In genomic region chr5:138840981-138841380, GRCm38 (mm10) we compare ENCODE assay signal across 29 mouse cellular contexts. TPM values are rescaled to one million over a fixed set of nuclear protein-coding genes. Genes with fewer than 3 reads are reported as not detected.
"Had no signal": no experiment of that assay in that cellular context is flagged by ENCODE, and none has a peak within 500 bp of the region (broad histone marks: within the 10 kb centered on the region; RNA-seq: fewer than 3 reads in every experiment).

No protein-coding gene starts in this region.

- ATAC-seq: forebrain, postnatal 0 days; hindbrain, postnatal 0 days; intestine, embryonic 16.5 days; liver, embryonic 12.5 days had no signal

- H3K9me3 ChIP-seq: heart, embryonic 15.5 days; hindbrain, embryonic 13.5 days; hindbrain, embryonic 15.5 days; limb, embryonic 15.5 days; liver, embryonic 12.5 days had no signal

- H3K9ac ChIP-seq: forebrain, postnatal 0 days; heart, embryonic 13.5 days; heart, embryonic 15.5 days; hindbrain, embryonic 13.5 days; hindbrain, embryonic 15.5 days; limb, embryonic 13.5 days; limb, embryonic 15.5 days; liver, embryonic 12.5 days; liver, embryonic 14.5 days had no signal

- H3K4me3 ChIP-seq: heart, adult 2 months; heart, embryonic 13.5 days; heart, embryonic 15.5 days; hindbrain, embryonic 13.5 days; hindbrain, embryonic 15.5 days; limb, embryonic 13.5 days; limb, embryonic 15.5 days; liver, embryonic 12.5 days had no signal

- H3K36me3 ChIP-seq: heart, embryonic 13.5 days; heart, embryonic 15.5 days; hindbrain, embryonic 13.5 days; hindbrain, embryonic 15.5 days; limb, embryonic 13.5 days; limb, embryonic 15.5 days; liver, embryonic 12.5 days had no signal

- H3K27me3 ChIP-seq: heart, embryonic 15.5 days; hindbrain, embryonic 13.5 days; hindbrain, embryonic 15.5 days; limb, embryonic 15.5 days; liver, embryonic 12.5 days had no signal

- H3K4me2 ChIP-seq: heart, embryonic 11.5 days; heart, embryonic 13.5 days; heart, embryonic 15.5 days; hindbrain, embryonic 13.5 days; hindbrain, embryonic 15.5 days; limb, embryonic 13.5 days; limb, embryonic 15.5 days; liver, embryonic 12.5 days had no signal

- H3K4me1 ChIP-seq: hindbrain, embryonic 15.5 days; limb, embryonic 15.5 days; liver, embryonic 12.5 days had no signal

- DNase-seq: forebrain, postnatal 0 days; gastrocnemius, postnatal 14 days; gastrocnemius, postnatal 36 days; heart, adult 11 months; heart, adult 2 months; heart, postnatal 14 days; heart, postnatal 36 days; layer of hippocampus, adult 9-11 months; layer of hippocampus, postnatal 36 days; left cerebral cortex, postnatal 4 days had no signal

- H3K27ac ChIP-seq: heart, adult 2 months; heart, embryonic 13.5 days; heart, embryonic 15.5 days; hindbrain, embryonic 13.5 days; hindbrain, embryonic 15.5 days; hindbrain, postnatal 0 days; kidney, postnatal 0 days; limb, embryonic 13.5 days; limb, embryonic 15.5 days; liver, embryonic 12.5 days; liver, embryonic 14.5 days had no signal

RNA-seq across cellular contexts. Expression of gene Gm5294, which starts 21.1 kb away (rescaled TPM):
- polyA plus RNA-seq: forebrain, postnatal 0 days; gonadal fat pad, adult 2 months; heart, adult 2 months; heart, embryonic 11.5 days; heart, embryonic 13.5 days; heart, embryonic 15.5 days; hindbrain, embryonic 11.5 days; intestine, embryonic 14.5 days; intestine, embryonic 16.5 days; kidney, postnatal 0 days; large intestine, adult 2 months; limb, embryonic 11.5 days; limb, embryonic 13.5 days; limb, embryonic 15.5 days; liver, adult 2 months; liver, embryonic 12.5 days; liver, embryonic 14.5 days; liver, embryonic 16.5 days had no signal
